Mouse (Mus musculus) heart, adult 2 months (tissue): ENCODE results near the gene Slc27a1.

Experiments
- CTCF ChIP-seq: fragments of 200-600 bp; IDR thresholded peaks from 2 replicates; pipeline ENCODE4 v1.8.1; 2022; ENCODE audit warnings: antibody characterized with exemption, mild to moderate bottlenecking, moderate library complexity
- EP300 ChIP-seq: fragments of 200-500 bp; IDR thresholded peaks from 2 replicates; pipeline ENCODE4 v1.6.1; 2011; ENCODE audit warnings: low read depth, low read length, control low read depth; ENCODE audit not compliant: insufficient read depth
- POLR2A ChIP-seq: fragments of 200-500 bp; IDR thresholded peaks from 2 replicates; pipeline ENCODE4 v1.6.1; 2011; ENCODE audit warnings: mild to moderate bottlenecking, low read depth, low read length, control low read depth; ENCODE audit not compliant: insufficient read depth

- no peak for TF ChIP-seq CTCF
- TF ChIP-seq EP300: no peak
- no peak for TF ChIP-seq POLR2A
Measured at GRCm38 (mm10) chr8:71579009-71579408, 10.3 kb downstream of the Slc27a1 start.
